Mouse (Mus musculus): Measurements from ENCODE around the gene Gm49396. TPM values are rescaled to one million over a fixed set of nuclear protein-coding genes. Genes with fewer than 3 reads are reported as not detected.

Gm49396 gene
- total and polyA plus RNA-seq, 3 experiments, result 2.6 to 4.7 (median 3.9) TPM

- Histone ChIP-seq H3K4me3 (ENCODE audit: low read depth, low read length) (peak within 1 kb of the TSS; percentile 88), H3K4me1 (ENCODE audit: insufficient read depth, low read depth, low read length) (peaks cover 60% of the 10 kb centered on the region), H3K9me3 (replicated peaks) (no peaks in the 10 kb centered on the region), H3K27me3 (ENCODE audit: insufficient read depth, low read length) (peaks cover 5% of the 10 kb centered on the region), H3K36me3 (replicated peaks) (peaks cover 41% of the 10 kb centered on the region)
- DNase-seq (ENCODE audit: low spot score) (peak; percentile 97), ATAC-seq (ENCODE audit: extremely low read depth, insufficient number of reproducible peaks, low FRiP score, poor library complexity, severe bottlenecking) (peak; percentile 75)
- no peak for TF ChIP-seq CTCF (IDR thresholded peaks at IDR 0.05; ENCODE audit: low read depth, low read length)
- TF ChIP-seq GATA2 (IDR thresholded peaks at IDR 0.05; ENCODE audit: borderline replicate concordance, low read depth, low read length), result no peak
- TF ChIP-seq TAL1 (conservative IDR thresholded peaks at IDR 0.05; ENCODE audit: low read depth, low read length), result no peak
- TF ChIP-seq POLR2AphosphoS5 (IDR thresholded peaks at IDR 0.05; ENCODE audit: insufficient replicate concordance, low read depth, low read length), result no peak
Measured at GRCm38 (mm10) chr7:30588676-30589434, 25.7 kb downstream of the Gm49396 start, which contains the start of gene Kmt2b. Gene Kmt2b (minus strand): TSS chr7:30588726.

GRCm38 (mm10) chr7:30589435-30590301, 26.5 kb downstream of the Gm49396 start:
- DNase-seq (ENCODE audit: low spot score) (peak; percentile 80), ATAC-seq (ENCODE audit: extremely low read depth, insufficient number of reproducible peaks, low FRiP score, poor library complexity, severe bottlenecking) (peak; percentile 29; the same call in 1 of the 2 replicates)
- no peaks in the 10 kb centered on the region for H3K9me3 ChIP-seq (replicated peaks)
- peak overlapping the region; percentile 88 for H3K4me3 ChIP-seq (ENCODE audit: low read depth, low read length)
- H3K4me1 ChIP-seq (ENCODE audit: insufficient read depth, low read depth, low read length), result peaks cover 58% of the 10 kb centered on the region
- TF ChIP-seq TAL1 (conservative IDR thresholded peaks at IDR 0.05; ENCODE audit: low read depth, low read length) (no peak), CTCF (IDR thresholded peaks at IDR 0.05; ENCODE audit: low read depth, low read length) (peak; percentile 52)
- H3K27me3 ChIP-seq (ENCODE audit: insufficient read depth, low read length), result peaks cover 12% of the 10 kb centered on the region
- peaks cover 33% of the 10 kb centered on the region for H3K36me3 ChIP-seq (replicated peaks)

GRCm38 (mm10) chr7:30590927-30591604, 27.9 kb downstream of the Gm49396 start:
- TF ChIP-seq GATA2 (IDR thresholded peaks at IDR 0.05; ENCODE audit: borderline replicate concordance, low read depth, low read length) (no peak), POLR2AphosphoS5 (IDR thresholded peaks at IDR 0.05; ENCODE audit: insufficient replicate concordance, low read depth, low read length) (no peak), CTCF (IDR thresholded peaks at IDR 0.05; ENCODE audit: low read depth, low read length) (no peak), GATA1 (IDR thresholded peaks at IDR 0.05; ENCODE audit: borderline replicate concordance, low read length) (no peak), TAL1 (conservative IDR thresholded peaks at IDR 0.05; ENCODE audit: low read depth, low read length) (no peak)
- DNase-seq (ENCODE audit: low spot score), result no peak
- ATAC-seq (ENCODE audit: extremely low read depth, insufficient number of reproducible peaks, low FRiP score, poor library complexity, severe bottlenecking), result no peak
- Histone ChIP-seq H3K36me3 (replicated peaks) (peaks cover 19% of the 10 kb centered on the region), H3K27me3 (ENCODE audit: insufficient read depth, low read length) (peaks cover 25% of the 10 kb centered on the region), H3K4me3 (ENCODE audit: low read depth, low read length) (no peak overlapping the region), H3K4me1 (ENCODE audit: insufficient read depth, low read depth, low read length) (peaks cover 47% of the 10 kb centered on the region), H3K9me3 (replicated peaks) (no peaks in the 10 kb centered on the region)

GRCm38 (mm10) chr7:30591605-30591951, 28.4 kb downstream of the Gm49396 start:
- H3K4me1 ChIP-seq (ENCODE audit: insufficient read depth, low read depth, low read length), result peaks cover 42% of the 10 kb centered on the region
- DNase-seq (ENCODE audit: low spot score) (no peak), ATAC-seq (ENCODE audit: extremely low read depth, insufficient number of reproducible peaks, low FRiP score, poor library complexity, severe bottlenecking) (no peak)
- H3K9me3 ChIP-seq (replicated peaks), result no peaks in the 10 kb centered on the region
- peaks cover 28% of the 10 kb centered on the region for H3K27me3 ChIP-seq (ENCODE audit: insufficient read depth, low read length)
- peaks cover 14% of the 10 kb centered on the region for H3K36me3 ChIP-seq (replicated peaks)
- TF ChIP-seq CTCF (IDR thresholded peaks at IDR 0.05; ENCODE audit: low read depth, low read length) (no peak), GATA2 (IDR thresholded peaks at IDR 0.05; ENCODE audit: borderline replicate concordance, low read depth, low read length) (no peak), GATA1 (IDR thresholded peaks at IDR 0.05; ENCODE audit: borderline replicate concordance, low read length) (no peak), POLR2AphosphoS5 (IDR thresholded peaks at IDR 0.05; ENCODE audit: insufficient replicate concordance, low read depth, low read length) (no peak), TAL1 (conservative IDR thresholded peaks at IDR 0.05; ENCODE audit: low read depth, low read length) (no peak)
- H3K4me3 ChIP-seq (ENCODE audit: low read depth, low read length), result no peak overlapping the region

- TF ChIP-seq GATA2 (IDR thresholded peaks at IDR 0.05; ENCODE audit: borderline replicate concordance, low read depth, low read length), result no peak
- no peak for TF ChIP-seq CTCF (IDR thresholded peaks at IDR 0.05; ENCODE audit: low read depth, low read length)
- no peak overlapping the region for H3K4me3 ChIP-seq (ENCODE audit: low read depth, low read length)
- peaks cover 6% of the 10 kb centered on the region for H3K36me3 ChIP-seq (replicated peaks)
- ATAC-seq (ENCODE audit: extremely low read depth, insufficient number of reproducible peaks, low FRiP score, poor library complexity, severe bottlenecking) (no peak), DNase-seq (ENCODE audit: low spot score) (no peak)
- H3K27me3 ChIP-seq (ENCODE audit: insufficient read depth, low read length), result peaks cover 39% of the 10 kb centered on the region
- H3K4me1 ChIP-seq (ENCODE audit: insufficient read depth, low read depth, low read length), result peaks cover 29% of the 10 kb centered on the region
- H3K9me3 ChIP-seq (replicated peaks), result no peaks in the 10 kb centered on the region
Measured at GRCm38 (mm10) chr7:30592772-30593423, 29.8 kb downstream of the Gm49396 start.
